Mouse (Mus musculus): ENCODE results near the gene Dnah11.
"Not testable (repeated sequence)": the region's sequence is repeated elsewhere in the genome, so short reads cannot be mapped to it uniquely, and the experiment has no call there.

The Dnah11 gene

GRCm38 (mm10) chr12:117959213-117959612 lies 239.6 kb downstream of the Dnah11 start:
- DNase-seq = no peak

- no peak for DNase-seq
Measured at GRCm38 (mm10) chr12:117946823-117947704, 251.8 kb downstream of the Dnah11 start.

GRCm38 (mm10) chr12:117941947-117942346 lies 256.9 kb downstream of the Dnah11 start:
- peak; percentile 57 for DNase-seq

- DNase-seq = peak; percentile 63
Measured at GRCm38 (mm10) chr12:117938214-117938613, 260.6 kb downstream of the Dnah11 start.

- no peak for DNase-seq
Measured at GRCm38 (mm10) chr12:117932026-117932425, 266.8 kb downstream of the Dnah11 start.

- no peak for DNase-seq
Measured at GRCm38 (mm10) chr12:117929768-117930167, 269.1 kb downstream of the Dnah11 start.

- DNase-seq = peak; percentile 49
Measured at GRCm38 (mm10) chr12:117915826-117916588, 282.8 kb downstream of the Dnah11 start.

GRCm38 (mm10) chr12:117914613-117915245 lies 284.1 kb downstream of the Dnah11 start:
- DNase-seq = peak; percentile 45

GRCm38 (mm10) chr12:117911396-117911795 lies 287.4 kb downstream of the Dnah11 start:
- DNase-seq = no peak

- not testable (repeated sequence) for DNase-seq
Measured at GRCm38 (mm10) chr12:117905232-117905840, 293.5 kb downstream of the Dnah11 start.

- DNase-seq = no peak
Measured at GRCm38 (mm10) chr12:117903671-117904070, 295.2 kb downstream of the Dnah11 start.

- DNase-seq = not testable (repeated sequence)
Measured at GRCm38 (mm10) chr12:117901352-117901751, 297.5 kb downstream of the Dnah11 start.

- DNase-seq = not testable (repeated sequence)
Measured at GRCm38 (mm10) chr12:117900798-117901197, 298.0 kb downstream of the Dnah11 start.

- DNase-seq = no peak
Measured at GRCm38 (mm10) chr12:117887422-117887821, 311.4 kb downstream of the Dnah11 start.

- DNase-seq = peak; percentile 21
Measured at GRCm38 (mm10) chr12:117884627-117885026, 314.2 kb downstream of the Dnah11 start.

GRCm38 (mm10) chr12:117878341-117878740 lies 320.5 kb downstream of the Dnah11 start:
- DNase-seq = no peak

GRCm38 (mm10) chr12:117872265-117872664 lies 326.6 kb downstream of the Dnah11 start:
- no peak for DNase-seq

- no peak for DNase-seq
Measured at GRCm38 (mm10) chr12:117867708-117868564, 330.9 kb downstream of the Dnah11 start.

- DNase-seq = no peak
Measured at GRCm38 (mm10) chr12:117862655-117863054, 336.2 kb downstream of the Dnah11 start.

- DNase-seq = no peak
Measured at GRCm38 (mm10) chr12:117861249-117861648, 337.6 kb downstream of the Dnah11 start.

- no peak for DNase-seq
Measured at GRCm38 (mm10) chr12:117860840-117861239, 338.0 kb downstream of the Dnah11 start.

- no peak for DNase-seq
Measured at GRCm38 (mm10) chr12:117857884-117858283, 341.0 kb downstream of the Dnah11 start.

Data from kidney, adult 11 months (tissue).